Mouse (Mus musculus) lung, postnatal 0 days (tissue): ENCODE measurements around the gene Cd3d.

ENCODE experiments used
- CTCF ChIP-seq: IDR thresholded peaks from 2 replicates; pipeline ENCODE4 v1.5.1; 2016; ENCODE audit warnings: antibody characterized with exemption, mild to moderate bottlenecking
- EP300 ChIP-seq: IDR thresholded peaks from 2 replicates; pipeline ENCODE4 v1.6.1; 2016; ENCODE audit warnings: antibody characterized with exemption, mild to moderate bottlenecking, control low read depth

DNA sequence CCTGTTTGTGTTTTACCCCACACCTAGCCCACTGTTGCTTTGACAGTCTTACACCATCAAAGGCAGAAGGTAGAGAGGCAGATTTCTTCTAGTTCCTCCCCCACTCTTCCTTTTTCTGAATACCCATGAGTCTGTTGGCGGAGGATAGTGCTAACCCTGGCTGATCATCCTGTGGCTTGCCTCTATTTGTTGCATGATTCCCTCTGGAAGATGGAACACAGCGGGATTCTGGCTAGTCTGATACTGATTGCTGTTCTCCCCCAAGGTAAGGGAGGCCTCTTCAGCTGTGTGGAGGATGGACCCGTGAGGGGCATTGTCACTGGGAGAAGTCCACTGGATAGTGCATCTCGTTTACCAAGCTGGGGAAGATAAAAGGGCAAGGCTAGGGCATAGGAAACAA is at the start of gene Cd3d:
- TF ChIP-seq CTCF (no peak), EP300 (no peak)
